Mouse (Mus musculus) intestine, postnatal 0 days (tissue): ENCODE results near the gene Spata13. TPM values are rescaled to one million over a fixed set of nuclear protein-coding genes. Genes with fewer than 3 reads are reported as not detected.

Experiments used
- ATAC-seq: fragments of 200-750 bp; cut with Nextera tagmentation; 2 replicates; pipeline ENCODE4 v1.8.0; 2017; ENCODE audit warnings: mild to moderate bottlenecking, moderate TSS enrichment, moderate library complexity
- H3K27ac ChIP-seq: fragments of 300-500 bp; sonication (generic); 2 replicates; pipeline ENCODE4 v1.5.1; 2014; ENCODE audit warnings: mild to moderate bottlenecking, low read depth, low read length, moderate library complexity
- H3K27me3 ChIP-seq: fragments of 300-500 bp; sonication (generic); replicated peaks from 2 replicates; pipeline ENCODE4 v1.6.1; 2014; ENCODE audit warnings: low read length, mixed read lengths; ENCODE audit not compliant: control insufficient read depth, insufficient read depth
- H3K36me3 ChIP-seq: fragments of 300-500 bp; sonication (generic); 2 replicates; pipeline ENCODE4 v1.6.1; 2014; ENCODE audit warnings: mild to moderate bottlenecking, moderate library complexity; ENCODE audit not compliant: control insufficient read depth, insufficient read depth
- H3K4me1 ChIP-seq: fragments of 300-500 bp; sonication (generic); replicated peaks from 2 replicates; pipeline ENCODE4 v1.6.1; 2014; ENCODE audit warnings: antibody characterized with exemption, low read length, mixed read lengths; ENCODE audit not compliant: control insufficient read depth, insufficient read depth
- H3K4me2 ChIP-seq: fragments of 300-500 bp; sonication (generic); replicated peaks from 2 replicates; pipeline ENCODE4 v1.6.1; 2014; ENCODE audit warnings: low read depth, mild to moderate bottlenecking, moderate library complexity
- H3K4me3 ChIP-seq: fragments of 300-500 bp; sonication (generic); 2 replicates; pipeline ENCODE4 v1.5.1; 2014; ENCODE audit warnings: low read depth, low read length
- H3K9ac ChIP-seq: fragments of 300-500 bp; sonication (generic); 2 replicates; pipeline ENCODE4 v1.6.1; 2014; ENCODE audit warnings: mild to moderate bottlenecking, low read depth, low read length
- H3K9me3 ChIP-seq: fragments of 300-500 bp; sonication (generic); 2 replicates; pipeline ENCODE4 v1.6.1; 2016; ENCODE audit warnings: mixed run types; ENCODE audit not compliant: control insufficient read depth
- CTCF ChIP-seq: sonication (generic); IDR thresholded peaks from 2 replicates; pipeline ENCODE4 v1.5.1; 2016; ENCODE audit warnings: low read depth, mild to moderate bottlenecking, control low read depth, antibody characterized with exemption, moderate library complexity
- WGBS: fragments of 180-500 bp; shearing (Covaris S2); extraction: QIAGEN DNeasy Blood & Tissue Kit; methylation state at CpG from one replicate; pipeline ENCODE4 v1.1.7; 2014; 5-methylcytosine and 5-hydroxymethylcytosine counted together
- polyA plus RNA-seq: library from polyadenylated mRNA; unstranded; fragments of >200 nt; fragmentation: Nextera tagmentation; extraction: Ambion mirVana; gene quantifications from 2 replicates; pipeline ENCODE4 v1.2.1, GENCODE M21; 2015

The Spata13 gene
- polyA plus RNA-seq, 1 experiment from 2014 or later, result 10.2 TPM

GRCm38 (mm10) chr14:60804978-60805377 lies 171.2 kb downstream of the Spata13 start:
- Histone ChIP-seq H3K9me3 (no peaks in the 10 kb centered on the region), H3K36me3 (peaks cover 7% of the 10 kb centered on the region), H3K27me3 (no peaks in the 10 kb centered on the region), H3K4me1 (no peaks in the 10 kb centered on the region), H3K4me2 (no peak overlapping the region), H3K4me3 (no peak overlapping the region), H3K9ac (no peak overlapping the region), H3K27ac (no peak overlapping the region)
- WGBS, result 88% methylated on average over 9 of the region's 9 CpGs
- ATAC-seq, result no peak
- no peak for TF ChIP-seq CTCF

- H3K4me2 ChIP-seq, result no peak overlapping the region
- no peaks in the 10 kb centered on the region for H3K27me3 ChIP-seq
- TF ChIP-seq CTCF, result no peak
- H3K27ac ChIP-seq, result no peak overlapping the region
- ATAC-seq, result no peak
- H3K4me1 ChIP-seq, result no peaks in the 10 kb centered on the region
- no peak overlapping the region for H3K4me3 ChIP-seq
- no peak overlapping the region for H3K9ac ChIP-seq
- WGBS, result 68% methylated on average over 1 of the region's 1 CpGs
- no peaks in the 10 kb centered on the region for H3K9me3 ChIP-seq
- H3K36me3 ChIP-seq, result peaks cover 14% of the 10 kb centered on the region
Measured at GRCm38 (mm10) chr14:60805871-60806270, 172.1 kb downstream of the Spata13 start.

- no peak for TF ChIP-seq CTCF
- Histone ChIP-seq H3K27ac (no peak overlapping the region), H3K9me3 (no peaks in the 10 kb centered on the region), H3K27me3 (no peaks in the 10 kb centered on the region), H3K9ac (no peak overlapping the region), H3K36me3 (peaks cover 14% of the 10 kb centered on the region), H3K4me2 (no peak overlapping the region), H3K4me1 (no peaks in the 10 kb centered on the region), H3K4me3 (no peak overlapping the region)
- ATAC-seq, result no peak
- WGBS, result 60% methylated on average over 11 of the region's 11 CpGs
Measured at GRCm38 (mm10) chr14:60806891-60807344, 173.1 kb downstream of the Spata13 start.

GRCm38 (mm10) chr14:60809881-60810280 lies 176.1 kb downstream of the Spata13 start:
- WGBS, result 87% methylated on average over 8 of the region's 8 CpGs
- Histone ChIP-seq H3K4me3 (no peak overlapping the region), H3K36me3 (peaks cover 19% of the 10 kb centered on the region; the same call in 1 of the 2 replicates), H3K4me1 (no peaks in the 10 kb centered on the region), H3K9me3 (no peaks in the 10 kb centered on the region), H3K9ac (no peak overlapping the region), H3K27me3 (no peaks in the 10 kb centered on the region), H3K27ac (no peak overlapping the region), H3K4me2 (no peak overlapping the region)
- no peak for TF ChIP-seq CTCF
- ATAC-seq, result no peak

GRCm38 (mm10) chr14:60811547-60811946 lies 177.7 kb downstream of the Spata13 start:
- no peaks in the 10 kb centered on the region for H3K9me3 ChIP-seq
- H3K4me1 ChIP-seq, result no peaks in the 10 kb centered on the region
- no peak overlapping the region for H3K4me2 ChIP-seq
- TF ChIP-seq CTCF, result no peak
- no peak overlapping the region for H3K4me3 ChIP-seq
- no peak overlapping the region for H3K9ac ChIP-seq
- WGBS, result 88% methylated on average over 4 of the region's 4 CpGs
- H3K27me3 ChIP-seq, result no peaks in the 10 kb centered on the region
- no peak for ATAC-seq
- no peak overlapping the region for H3K27ac ChIP-seq
- peaks cover 23% of the 10 kb centered on the region for H3K36me3 ChIP-seq

Other genes with a start within 250 kb of the Spata13 start
- 1.4 and 1.6 TPM in 2 replicates for gene C1qtnf9, start 134.1 kb downstream of the Spata13 start, polyA plus RNA-seq
- 6.7 and 7.0 TPM in 2 replicates for gene Mipep, start 150.6 kb downstream of the Spata13 start, polyA plus RNA-seq